Mouse (Mus musculus) liver, embryonic 14.5 days (tissue): ENCODE results near the gene Dot1l. TPM values are rescaled to one million over a fixed set of nuclear protein-coding genes. Genes with fewer than 3 reads are reported as not detected.

Experiments used
- ATAC-seq: fragments of 200-750 bp; cut with Nextera tagmentation; 2 replicates; pipeline ENCODE4 v1.8.0; 2017; ENCODE audit warnings: moderate number of reproducible peaks, mild to moderate bottlenecking, moderate library complexity; ENCODE audit not compliant: insufficient read depth
- DNase-seq, 3 experiments: peaks; one replicate each; pipeline ENCODE4 v3.0.0-alpha.2; 2012 to 2013; ENCODE audit warnings: low read depth in 3 of 3, low spot score in 3 of 3
- H3K27ac ChIP-seq: fragments of 300-500 bp; sonication (generic); 2 replicates; pipeline ENCODE4 v1.5.1; 2014; ENCODE audit warnings: moderate library complexity, mild to moderate bottlenecking, control low read depth, inconsistent platforms
- H3K27me3 ChIP-seq: fragments of 300-500 bp; sonication (generic); 2 replicates; pipeline ENCODE4 v1.6.1; 2014; ENCODE audit warnings: mild to moderate bottlenecking, low read length, moderate library complexity; ENCODE audit not compliant: control insufficient read depth, insufficient read depth
- H3K36me3 ChIP-seq: fragments of 300-500 bp; sonication (generic); replicated peaks from 2 replicates; pipeline ENCODE4 v1.6.1; 2014; ENCODE audit warnings: low read depth; ENCODE audit not compliant: control insufficient read depth, insufficient read depth
- H3K4me1 ChIP-seq, 2 experiments: fragments of 200-500 bp in 1 of 2; fragments of 300-500 bp in 1 of 2; sonication (generic) in 1 of 2; replicated peaks; 2 replicates each; pipeline ENCODE4 v1.6.1; 2012 to 2014; ENCODE audit warnings: antibody characterized with exemption in 1 of 2, inconsistent platforms in 1 of 2, low read length in 1 of 2; ENCODE audit not compliant: control insufficient read depth in 2 of 2, insufficient read depth in 2 of 2
- H3K4me2 ChIP-seq: fragments of 300-500 bp; sonication (generic); 2 replicates; pipeline ENCODE4 v1.6.1; 2014; ENCODE audit warnings: low read depth, mild to moderate bottlenecking, control low read depth, moderate library complexity
- H3K4me3 ChIP-seq, 2 experiments: fragments of 200-500 bp in 1 of 2; fragments of 300-500 bp in 1 of 2; sonication (generic) in 1 of 2; 2 replicates each; pipeline ENCODE4 v1.5.1; 2012 to 2014; ENCODE audit warnings: low read depth in 2 of 2, low read length in 2 of 2, mild to moderate bottlenecking in 2 of 2, control low read depth in 1 of 2, inconsistent platforms in 1 of 2, moderate library complexity in 1 of 2; ENCODE audit not compliant: insufficient read depth in 1 of 2
- H3K9ac ChIP-seq: fragments of 300-500 bp; sonication (generic); replicated peaks from 2 replicates; pipeline ENCODE4 v1.6.1; 2014; ENCODE audit warnings: mild to moderate bottlenecking, control low read depth, moderate library complexity
- H3K9me3 ChIP-seq: fragments of 300-500 bp; sonication (generic); 2 replicates; pipeline ENCODE4 v1.6.1; 2016; ENCODE audit warnings: low read length, mixed read lengths; ENCODE audit not compliant: control insufficient read depth
- CTCF ChIP-seq: IDR thresholded peaks from 2 replicates; pipeline ENCODE4 v1.5.1; 2016; ENCODE audit warnings: antibody characterized with exemption, low read depth, control low read depth
- EP300 ChIP-seq: IDR thresholded peaks from 2 replicates; pipeline ENCODE4 v1.6.1; 2016; ENCODE audit warnings: antibody characterized with exemption, low read depth
- WGBS: fragments of 180-500 bp; shearing (Covaris S2); extraction: QIAGEN DNeasy Blood & Tissue Kit; methylation state at CpG from one replicate; pipeline ENCODE4 v1.1.7; 2014; ENCODE audit not compliant: insufficient replicate concordance; 5-methylcytosine and 5-hydroxymethylcytosine counted together
- polyA plus RNA-seq, 2 experiments: library from polyadenylated mRNA; depleted of rRNA in 1 of 2; stranded (reverse) in 1 of 2; unstranded in 1 of 2; fragments of >200 nt; fragmentation: Nextera tagmentation in 1 of 2; extraction: Ambion mirVana in 1 of 2; gene quantifications; 2 replicates each; pipeline versions ENCODE4 v1.2.1 to v1.2.3; 2012 to 2014

Gene Dot1l
- polyA plus RNA-seq, 2 experiments: 7.1 to 11.6 TPM

- Histone ChIP-seq H3K4me1 (peaks cover under 1 to 1% of the 10 kb centered on the region in 2 experiments; a peak in 1 of 4 replicates), H3K27me3 (no peaks in the 10 kb centered on the region), H3K9ac (no peak overlapping the region), H3K27ac (no peak overlapping the region), H3K36me3 (peaks cover 44% of the 10 kb centered on the region), H3K4me3 (no peak overlapping the region), H3K4me2 (no peak overlapping the region), H3K9me3 (no peaks in the 10 kb centered on the region)
- WGBS: 80% methylated on average over 33 of the region's 33 CpGs
- TF ChIP-seq EP300 (no peak), CTCF (0 out of 2 replicates have a peak, but pooled peaks have one; percentile 13)
- ATAC-seq: no peak
- DNase-seq: no peak
Observed at GRCm38 (mm10) chr10:80791476-80792174, 36.6 kb downstream of the Dot1l start.

DNA sequence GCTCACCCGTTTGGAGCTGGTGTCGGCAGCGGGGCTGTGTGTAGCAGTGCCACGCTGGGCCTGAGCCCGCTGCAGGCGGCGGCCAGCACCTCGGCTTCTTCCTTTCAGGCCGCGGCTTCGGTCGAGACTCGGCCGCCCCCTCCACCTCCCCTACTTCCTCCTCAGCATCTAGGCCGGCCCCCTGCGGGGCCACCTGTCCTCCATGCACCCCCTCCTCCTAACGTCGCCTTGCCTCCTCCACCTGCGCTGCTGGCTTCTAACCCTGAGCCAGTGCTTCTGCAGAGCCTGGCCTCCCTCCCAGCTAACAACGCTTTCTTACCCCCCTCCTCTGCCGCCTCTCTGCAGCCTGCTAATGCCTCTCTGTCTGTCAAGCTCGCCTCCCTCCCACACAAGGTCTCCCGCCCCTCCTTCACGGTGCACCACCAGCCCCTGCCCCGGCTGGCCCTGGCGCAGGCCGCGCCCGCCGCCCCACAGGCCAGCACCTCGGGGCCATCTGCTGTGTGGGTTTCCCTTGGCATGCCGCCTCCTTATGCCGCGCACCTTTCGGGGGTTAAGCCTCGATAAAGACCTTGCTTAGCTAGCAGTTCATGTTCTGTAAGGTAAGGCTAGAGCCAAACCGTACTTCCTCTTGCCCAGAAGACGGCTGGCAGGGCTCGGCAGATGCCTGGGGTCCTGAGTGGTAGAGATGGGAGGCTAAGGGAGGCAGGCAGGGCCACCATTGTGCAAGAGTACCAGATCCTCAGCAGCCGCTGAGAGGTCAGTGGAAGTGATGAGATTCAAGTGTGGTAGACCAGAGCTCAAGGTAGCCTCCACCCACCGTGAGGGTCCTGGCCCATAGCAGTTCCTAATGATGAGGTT is 37.4 kb downstream of the Dot1l start:
- WGBS: 62% methylated on average over 40 of the region's 41 CpGs
- no peak for ATAC-seq
- TF ChIP-seq CTCF: no peak
- TF ChIP-seq EP300: no peak

GRCm38 (mm10) chr10:80793033-80793784 is 38.2 kb downstream of the Dot1l start:
- WGBS: 81% methylated on average over 13 of the region's 13 CpGs
- no peak for ATAC-seq
- Histone ChIP-seq H3K9ac (no peak overlapping the region), H3K9me3 (no peaks in the 10 kb centered on the region), H3K4me1 (peaks cover 5 to 8% of the 10 kb centered on the region in 2 experiments), H3K27me3 (no peaks in the 10 kb centered on the region), H3K4me2 (no peak overlapping the region), H3K27ac (no peak overlapping the region), H3K36me3 (peaks cover 35% of the 10 kb centered on the region), H3K4me3 (no peak overlapping the region)
- no peak for DNase-seq
- no peak for TF ChIP-seq EP300
- TF ChIP-seq CTCF: no peak

More for the DNA sequence above, 37.4 kb downstream of the Dot1l start:
- Histone ChIP-seq H3K36me3 (peaks cover 41% of the 10 kb centered on the region), H3K9me3 (no peaks in the 10 kb centered on the region), H3K27ac (no peak overlapping the region), H3K9ac (no peak overlapping the region), H3K4me1 (peaks cover 5 to 8% of the 10 kb centered on the region in 2 experiments), H3K27me3 (no peaks in the 10 kb centered on the region), H3K4me2 (no peak overlapping the region), H3K4me3 (no peak overlapping the region)
- DNase-seq: no peak

DNA sequence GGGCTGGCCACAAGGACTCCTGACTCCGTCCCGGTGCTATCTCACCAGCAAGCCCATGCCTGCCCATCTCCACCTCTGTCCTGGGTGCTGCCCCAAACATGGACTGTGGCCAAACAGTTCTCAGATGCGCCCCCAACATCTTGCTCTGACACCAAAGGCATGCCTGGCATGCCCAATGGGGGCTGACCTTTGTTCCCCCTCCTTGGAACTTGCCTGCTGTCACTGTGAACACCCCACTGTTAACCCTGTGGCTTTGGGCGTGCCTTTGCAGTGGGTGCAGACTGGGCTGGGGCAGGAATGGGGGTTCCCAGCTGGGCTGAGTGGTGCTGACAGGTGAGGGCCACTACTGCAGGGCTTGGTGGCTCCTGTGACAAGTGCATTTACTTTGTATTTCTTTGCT is 38.8 kb downstream of the Dot1l start:
- Histone ChIP-seq H3K27me3 (no peaks in the 10 kb centered on the region), H3K36me3 (peaks cover 29% of the 10 kb centered on the region), H3K9me3 (no peaks in the 10 kb centered on the region), H3K4me3 (no peak overlapping the region), H3K27ac (no peak overlapping the region), H3K4me2 (no peak overlapping the region), H3K9ac (no peak overlapping the region), H3K4me1 (peaks cover 5 to 8% of the 10 kb centered on the region in 2 experiments)
- TF ChIP-seq CTCF: no peak
- no peak for TF ChIP-seq EP300
- DNase-seq: no peak
- no peak for ATAC-seq
- WGBS: 81% methylated on average over 4 of the region's 4 CpGs

GRCm38 (mm10) chr10:80794750-80795149 is 39.7 kb downstream of the Dot1l start:
- Histone ChIP-seq H3K9me3 (no peaks in the 10 kb centered on the region), H3K4me2 (no peak overlapping the region), H3K4me1 (peaks cover 10% of the 10 kb centered on the region in 2 experiments), H3K36me3 (peaks cover 20% of the 10 kb centered on the region), H3K4me3 (no peak overlapping the region), H3K9ac (no peak overlapping the region), H3K27me3 (no peaks in the 10 kb centered on the region), H3K27ac (no peak overlapping the region)
- DNase-seq: no peak
- TF ChIP-seq EP300 (no peak), CTCF (no peak)
- 87% methylated on average over 8 of the region's 8 CpGs for WGBS
- ATAC-seq: no peak
